Mouse (Mus musculus): ENCODE data around the gene Fut7.

GRCm38 (mm10) chr2:25436286-25436820, 13.3 kb downstream of the Fut7 start:
- TF ChIP-seq POLR2A (IDR thresholded peaks at IDR 0.05; ENCODE audit: low read depth, low read length) (no peak), CTCF (IDR thresholded peaks at IDR 0.05; ENCODE audit: borderline replicate concordance, insufficient read depth, low read length) (no peak)
